ENCODE assay signal across 8 mouse cellular contexts in the genomic region with DNA sequence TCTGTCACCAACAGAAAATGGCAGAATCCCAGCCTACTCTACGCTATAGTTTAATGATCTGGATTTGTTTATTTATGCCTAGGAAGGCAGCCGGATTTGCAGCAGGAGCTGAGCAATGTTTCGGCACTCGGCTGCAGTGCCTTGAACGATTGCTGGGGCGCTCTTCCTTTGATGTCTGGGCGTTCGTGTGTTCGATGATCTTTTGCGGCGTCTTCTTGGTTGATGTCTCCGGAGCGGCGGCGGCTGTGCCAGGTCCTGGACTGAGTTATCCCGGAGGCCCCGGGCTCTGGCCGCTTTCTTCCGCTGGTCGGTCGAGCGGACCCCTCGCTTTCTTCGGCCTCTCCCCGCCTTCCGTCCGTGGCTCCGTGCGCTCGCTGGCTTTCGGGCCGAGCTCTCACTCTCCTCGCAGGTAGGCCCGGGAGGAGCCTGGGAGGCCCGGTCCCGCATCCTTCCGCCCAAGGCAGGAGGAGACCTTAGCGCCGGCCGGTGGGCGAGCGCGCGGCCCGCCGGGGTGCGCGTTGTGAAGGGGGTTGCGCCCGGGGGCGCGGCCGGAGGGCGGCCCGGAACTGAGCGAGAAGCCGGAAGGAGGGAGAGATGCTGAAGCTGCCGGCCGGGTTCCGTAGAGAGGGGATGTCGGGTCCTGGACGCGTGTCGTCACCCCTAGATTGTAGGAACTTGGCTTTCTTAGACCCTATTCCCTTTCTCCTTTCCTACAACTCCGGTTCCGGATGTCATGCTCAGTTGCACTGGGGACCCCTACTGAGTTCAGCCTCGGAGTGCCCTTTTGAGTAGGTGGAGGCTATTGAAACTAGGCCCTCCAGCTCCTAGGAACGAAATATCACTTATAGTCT. TPM values are rescaled to one million over a fixed set of nuclear protein-coding genes. Genes with fewer than 3 reads are reported as not detected.
A peak's percentile ranks its signal among the peaks of the same experiment; 100 is the strongest.
DNase-seq lines count a peak whose midpoint lies in the region; ATAC-seq and TF ChIP-seq lines count a peak whose summit lies in the region.

Ambra1 (plus strand) TSS at position 164 of the 851 bp plus-strand sequence.

- peak within 1 kb of the TSS; percentile 91 for H3K4me3 ChIP-seq in G1E (ENCODE audit: low read depth, low read length)
- H3K4me3 ChIP-seq in forebrain, postnatal 0 days (ENCODE audit: low read depth, low read length), result peak within 1 kb of the TSS; percentile 100
- peak within 1 kb of the TSS; percentile 93 for H3K4me3 ChIP-seq in lung, embryonic 15.5 days

- H3K27ac ChIP-seq in forebrain, postnatal 0 days (ENCODE audit: low read depth, low read length), result peak within 1 kb of the TSS; percentile 91
- peak within 1 kb of the TSS; percentile 94 for H3K27ac ChIP-seq in lung, embryonic 15.5 days

- 1% methylated on average over 65 of the region's 68 CpGs for WGBS in forebrain, postnatal 0 days
- WGBS in lung, embryonic 15.5 days, result 1% methylated on average over 68 of the region's 68 CpGs

- ATAC-seq in G1E (ENCODE audit: extremely low read depth, insufficient number of reproducible peaks, low FRiP score, poor library complexity, severe bottlenecking), result peak; percentile 80
- ATAC-seq in forebrain, postnatal 0 days, result peak; percentile 96
- ATAC-seq in lung, embryonic 15.5 days (ENCODE audit: borderline replicate concordance, extremely low read depth, low FRiP score, low TSS enrichment), result peak; percentile 87

- peak within 1 kb of the TSS; percentile 93 for H3K9ac ChIP-seq in forebrain, postnatal 0 days
- H3K9ac ChIP-seq in lung, embryonic 15.5 days, result peak within 1 kb of the TSS; percentile 89

- peaks cover 35% of the 10 kb centered on the region for H3K4me1 ChIP-seq in G1E (ENCODE audit: insufficient read depth, low read depth, low read length)
- H3K4me1 ChIP-seq in forebrain, postnatal 0 days (ENCODE audit: insufficient read depth), result no peaks in the 10 kb centered on the region
- H3K4me1 ChIP-seq in lung, embryonic 15.5 days, result peaks cover 4% of the 10 kb centered on the region; the same call in 1 of the 2 replicates

- H3K27me3 ChIP-seq in G1E (ENCODE audit: insufficient read depth, low read length), result no peaks in the 10 kb centered on the region
- no peaks in the 10 kb centered on the region for H3K27me3 ChIP-seq in forebrain, postnatal 0 days (ENCODE audit: insufficient read depth, low read length)
- H3K27me3 ChIP-seq in lung, embryonic 15.5 days, result no peaks in the 10 kb centered on the region

- no peak for TF ChIP-seq CTCF in G1E (IDR thresholded peaks at IDR 0.05; ENCODE audit: low read depth, low read length)
- TF ChIP-seq CTCF in forebrain, postnatal 0 days (IDR thresholded peaks at IDR 0.05; ENCODE audit: low read depth), result peak; percentile 64

- peak within 1 kb of the TSS; percentile 63 for H3K4me2 ChIP-seq in forebrain, postnatal 0 days (ENCODE audit: low read depth)
- peak within 1 kb of the TSS; percentile 75 for H3K4me2 ChIP-seq in lung, embryonic 15.5 days

- DNase-seq in G1E (ENCODE audit: low spot score), result peak; percentile 72
- peak; percentile 80 to 90 for DNase-seq in cerebellum, adult 18-20 months
- DNase-seq in forebrain, postnatal 0 days, result peak; percentile 96
- peak; percentile 86 for DNase-seq in heart, postnatal 4 days
- peak; percentile 77 to 85 for DNase-seq in layer of hippocampus, adult 8-10 months (ENCODE audit: low spot score in 2 of 2)
- DNase-seq in ovary, adult 18-20 months (ENCODE audit: low spot score), result peak; percentile 76
- peak; percentile 90 for DNase-seq in thymus, postnatal 0 days (ENCODE audit: low spot score)

- peaks cover 12% of the 10 kb centered on the region for H3K36me3 ChIP-seq in G1E (replicated peaks)
- no peaks in the 10 kb centered on the region for H3K36me3 ChIP-seq in forebrain, postnatal 0 days (ENCODE audit: insufficient read depth)
- no peaks in the 10 kb centered on the region for H3K36me3 ChIP-seq in lung, embryonic 15.5 days

- no peaks in the 10 kb centered on the region for H3K9me3 ChIP-seq in G1E (replicated peaks)
- no peaks in the 10 kb centered on the region for H3K9me3 ChIP-seq in forebrain, postnatal 0 days (ENCODE audit: low read length)
- no peaks in the 10 kb centered on the region for H3K9me3 ChIP-seq in lung, embryonic 15.5 days

RNA-seq across cellular contexts. Expression of gene Ambra1, which starts in this region (rescaled TPM):
- total RNA-seq in G1E (2014; fragmentation: Nextera tagmentation), result 64.0 and 65.8 TPM in 2 replicates
- 13.2 and 14.3 TPM in 2 replicates for total RNA-seq in G1E (2017)
- 29.8 and 30.5 TPM in 2 replicates for polyA plus RNA-seq in G1E (2012)
- 37.5 and 47.2 TPM in 2 replicates for total RNA-seq in forebrain, postnatal 0 days (2014; rRNA removed)
- polyA plus RNA-seq in forebrain, postnatal 0 days (2015; fragmentation: Nextera tagmentation; extraction: Ambion mirVana), result 12.5 and 17.0 TPM in 2 replicates
- 10 to 100 TPM; 21.3 to 22.1 TPM for total RNA-seq in heart, postnatal 4 days (2021)
- total RNA-seq in layer of hippocampus, adult 8-10 months (2022), result 10 to 100 TPM; 49.8 to 55.9 (median 52.8) TPM
- polyA plus RNA-seq in lung, embryonic 15.5 days (2015; fragmentation: Nextera tagmentation; extraction: Ambion mirVana), result 14.3 and 16.4 TPM in 2 replicates
- polyA plus RNA-seq in thymus, postnatal 0 days (2015; fragmentation: Nextera tagmentation; extraction: Ambion mirVana), result 12.7 and 13.0 TPM in 2 replicates

Comparison
In these comparisons a context has a peak if more than half of its experiments do, and no peak if none do; other contexts are left out.
1. Peak in every context shown above with its lines: DNase-seq, ATAC-seq, H3K4me3 ChIP-seq and H3K27ac ChIP-seq.